Mouse (Mus musculus): ENCODE results near the gene Uvrag.

Uvrag gene

GRCm38 (mm10) chr7:99164873-99165410 lies 24.0 kb upstream of the Uvrag start:
- DNase-seq, result no peak

- no peak for DNase-seq
Observed at GRCm38 (mm10) chr7:99162462-99162861, 21.5 kb upstream of the Uvrag start.

- no peak for DNase-seq
Observed at GRCm38 (mm10) chr7:99161961-99162360, 21.0 kb upstream of the Uvrag start.

DNA sequence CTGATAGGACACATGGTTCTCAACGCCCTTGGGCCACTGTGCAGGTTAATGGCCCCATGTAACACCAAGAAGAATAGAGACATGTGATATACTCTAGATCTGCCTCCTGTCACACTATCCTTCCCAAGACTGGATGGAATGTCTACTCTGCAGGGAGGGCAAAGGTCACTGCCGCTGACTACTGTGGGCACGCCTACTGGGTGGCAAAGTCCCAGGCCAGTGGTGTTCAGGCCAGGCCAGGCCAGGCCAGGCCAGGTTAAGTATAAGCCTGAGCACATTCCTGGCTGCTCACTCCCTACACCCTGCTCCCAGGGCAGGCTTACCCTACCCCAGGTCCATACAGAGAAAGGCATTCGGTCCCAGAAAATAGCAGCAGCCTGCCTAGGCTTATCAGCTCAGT lies 20.6 kb upstream of the Uvrag start:
- no peak for DNase-seq

- DNase-seq, result no peak
Observed at GRCm38 (mm10) chr7:99160995-99161394, 20.1 kb upstream of the Uvrag start.

- no peak for DNase-seq
Observed at GRCm38 (mm10) chr7:99159446-99159845, 18.5 kb upstream of the Uvrag start.

GRCm38 (mm10) chr7:99158904-99159303 lies 18.0 kb upstream of the Uvrag start:
- DNase-seq, result no peak

DNA sequence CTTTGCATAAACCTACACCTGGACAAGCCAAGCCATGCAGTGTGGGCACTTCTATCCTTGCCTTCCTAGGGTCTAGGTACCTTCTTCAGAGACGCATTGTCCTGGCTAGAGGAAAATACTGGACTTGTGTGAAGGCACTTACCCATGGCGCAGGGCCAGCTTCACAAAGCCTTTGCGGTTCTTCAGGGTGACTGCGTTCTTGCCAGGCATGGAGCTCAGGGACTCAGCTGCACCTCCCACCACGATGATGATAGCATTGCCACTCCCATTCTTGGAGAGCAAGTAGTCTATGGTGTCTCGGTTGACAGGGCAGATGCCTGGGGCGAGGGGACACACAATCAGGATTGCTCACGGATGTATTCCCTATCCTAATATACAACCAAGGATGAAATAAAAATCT lies 17.1 kb upstream of the Uvrag start:
- no peak for DNase-seq

- DNase-seq, result no peak
Observed at GRCm38 (mm10) chr7:99156737-99157136, 15.8 kb upstream of the Uvrag start.

- DNase-seq, result no peak
Observed at GRCm38 (mm10) chr7:99155311-99156289, 14.7 kb upstream of the Uvrag start.

- no peak for DNase-seq
Observed at GRCm38 (mm10) chr7:99154648-99155151, 13.8 kb upstream of the Uvrag start.

GRCm38 (mm10) chr7:99153686-99154202 lies 12.8 kb upstream of the Uvrag start:
- DNase-seq, result no peak

DNA sequence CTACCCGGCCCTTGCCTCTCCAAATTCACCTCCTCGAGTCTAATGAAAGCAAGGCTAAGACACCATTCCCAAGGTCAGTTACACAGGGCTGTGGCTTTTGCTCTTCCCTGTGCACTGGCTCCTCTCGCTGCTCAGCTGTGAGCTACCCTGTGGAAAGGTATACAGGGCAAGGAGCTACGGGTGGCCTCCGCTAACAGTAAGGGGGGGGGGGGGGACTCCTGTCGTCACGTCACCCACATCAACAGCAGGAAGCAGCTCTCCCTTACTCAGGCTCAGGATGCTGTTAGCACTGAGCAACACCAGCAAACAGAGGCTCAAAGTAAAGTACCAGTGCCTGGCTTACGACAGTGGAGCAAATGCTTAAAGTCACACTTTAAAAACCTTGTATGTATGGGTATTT lies 11.8 kb upstream of the Uvrag start:
- no peak for DNase-seq

DNA sequence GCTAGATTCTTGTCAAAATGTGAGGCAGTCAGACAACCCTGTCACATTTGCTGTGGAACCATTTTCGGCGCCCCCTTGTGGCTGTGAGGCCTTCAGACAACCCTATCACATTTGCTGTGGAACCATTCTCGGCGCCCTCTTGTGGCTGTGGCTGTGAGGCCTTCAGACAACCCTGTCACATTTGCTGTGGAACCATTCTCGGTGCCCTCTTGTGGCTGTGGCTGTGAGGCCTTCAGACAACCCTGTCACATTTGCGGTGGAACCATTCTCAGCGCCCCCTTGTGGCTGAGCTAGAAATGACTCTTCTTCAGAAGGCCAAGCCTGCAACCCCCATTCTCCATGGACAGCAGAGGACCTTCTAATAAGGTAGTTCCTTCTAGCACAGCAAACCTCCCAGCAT lies 10.4 kb upstream of the Uvrag start:
- peak; percentile 81 to 88 for DNase-seq

DNA sequence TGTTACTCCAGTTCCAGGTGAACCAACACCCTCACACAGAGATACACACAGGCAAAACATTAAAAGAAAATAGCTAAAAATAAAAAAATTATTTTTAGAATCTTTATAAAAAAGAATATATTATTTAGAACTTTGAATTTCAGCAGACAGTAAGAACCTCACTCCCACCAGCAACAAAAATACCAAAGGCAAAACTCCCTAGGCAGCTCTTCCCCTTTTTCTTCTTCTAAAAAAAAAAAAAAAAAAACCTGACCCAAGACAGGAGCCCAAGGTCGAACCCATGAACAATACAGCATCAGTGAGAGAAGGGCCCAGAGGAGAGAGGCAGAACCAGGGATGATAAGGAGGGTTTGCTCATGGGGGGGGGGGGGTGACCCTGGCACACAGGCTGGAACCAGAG lies 8.1 kb upstream of the Uvrag start:
- no peak for DNase-seq

DNA sequence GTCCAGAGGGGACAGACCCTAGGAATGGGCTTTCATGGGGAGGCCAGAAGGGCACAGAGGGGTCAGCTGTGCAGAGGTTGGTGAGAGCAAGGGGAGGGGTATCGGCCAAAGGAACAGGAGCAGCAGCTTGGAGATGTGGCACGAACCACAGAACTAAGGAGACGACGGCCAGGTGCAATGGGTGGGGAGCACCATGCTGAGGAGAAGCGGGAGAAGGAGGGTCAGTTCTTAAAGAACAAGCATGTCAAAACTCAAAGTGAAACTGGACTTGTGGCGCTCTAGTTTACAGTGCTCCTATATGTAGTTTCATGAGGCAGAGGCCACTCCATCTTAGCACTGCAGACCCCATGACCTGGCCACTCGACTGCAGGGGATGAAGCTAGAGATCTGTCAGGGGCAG lies 6.6 kb upstream of the Uvrag start:
- DNase-seq, result no peak

GRCm38 (mm10) chr7:99146906-99147305 lies 6.0 kb upstream of the Uvrag start:
- DNase-seq, result peak in 1 of 2 experiments; percentile 39

GRCm38 (mm10) chr7:99146011-99146410 lies 5.1 kb upstream of the Uvrag start:
- DNase-seq, result no peak

- DNase-seq, result no peak
Observed at GRCm38 (mm10) chr7:99144616-99145015, 3.7 kb upstream of the Uvrag start.

DNA sequence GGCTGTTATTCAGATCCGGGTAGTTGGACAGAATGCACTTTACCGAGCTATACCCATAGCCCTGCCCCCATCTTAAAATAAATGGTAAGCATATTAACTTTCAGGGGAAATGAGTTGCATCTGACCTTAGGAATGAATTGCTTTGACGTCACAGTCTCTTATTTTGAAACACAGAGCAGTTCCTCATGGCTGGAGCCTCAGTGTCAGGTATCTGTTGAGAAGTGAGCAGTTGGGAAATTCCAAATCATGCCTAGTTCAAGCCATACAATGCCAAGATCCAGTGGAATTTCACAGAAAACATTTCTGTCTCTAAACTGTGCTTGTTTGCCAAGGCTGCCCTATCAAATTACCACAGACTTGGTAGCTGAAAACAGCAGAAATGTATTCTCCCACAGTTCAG lies 2.3 kb upstream of the Uvrag start:
- DNase-seq, result no peak

DNA sequence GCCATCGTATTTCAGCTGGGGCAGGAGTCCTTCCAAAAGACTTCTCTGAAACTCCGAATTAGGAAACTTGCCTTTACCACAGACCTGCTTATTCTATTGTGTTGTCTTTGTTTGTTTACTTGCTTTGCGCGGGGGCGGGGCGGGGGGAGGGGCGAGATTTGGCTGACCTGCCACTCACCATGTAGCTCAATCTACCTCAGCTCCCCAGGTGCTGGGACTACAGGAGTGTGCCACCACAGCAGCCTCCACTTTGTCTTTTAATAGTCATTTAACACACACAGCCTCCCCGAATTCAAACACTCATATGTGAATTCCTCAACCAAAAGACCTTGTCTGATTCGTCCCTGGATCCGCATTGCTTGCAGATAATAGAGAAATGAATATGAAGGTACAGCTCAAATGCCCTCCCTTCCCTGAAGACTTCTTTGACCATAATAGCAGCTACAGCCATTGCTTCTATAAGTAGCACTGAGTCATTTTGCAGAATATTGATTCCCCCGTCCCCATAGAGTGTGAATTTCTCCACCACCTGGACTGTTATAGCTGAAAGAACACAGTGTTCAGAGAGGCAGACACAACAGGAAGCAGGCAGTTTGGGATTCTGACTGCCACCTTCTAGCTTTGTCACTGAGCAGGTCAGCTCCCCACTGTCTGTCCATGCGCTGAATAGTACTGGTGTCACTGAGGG lies 1.1 kb upstream of the Uvrag start:
- no peak for DNase-seq

DNA sequence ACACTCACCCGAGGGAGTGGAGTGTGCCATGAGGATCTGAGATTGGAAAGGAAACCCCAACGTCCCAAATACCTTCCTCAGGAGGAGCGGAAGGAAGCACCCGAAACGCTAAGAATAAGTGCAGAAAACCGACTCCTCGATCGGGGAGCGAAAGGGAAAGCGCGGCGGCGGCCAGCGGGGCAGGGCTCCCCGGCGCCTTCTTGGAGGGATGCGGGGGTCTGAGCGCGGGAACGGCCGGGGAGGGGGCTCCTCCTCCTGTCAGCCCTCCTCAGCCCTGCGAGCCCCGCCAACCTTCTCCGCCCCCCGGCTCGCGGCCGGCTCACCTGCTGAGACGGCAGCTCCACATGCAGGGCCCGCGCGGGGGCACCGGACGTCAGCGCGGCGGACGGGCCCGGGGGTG lies 430 bp downstream of the Uvrag start:
- DNase-seq, result no peak

DNA sequence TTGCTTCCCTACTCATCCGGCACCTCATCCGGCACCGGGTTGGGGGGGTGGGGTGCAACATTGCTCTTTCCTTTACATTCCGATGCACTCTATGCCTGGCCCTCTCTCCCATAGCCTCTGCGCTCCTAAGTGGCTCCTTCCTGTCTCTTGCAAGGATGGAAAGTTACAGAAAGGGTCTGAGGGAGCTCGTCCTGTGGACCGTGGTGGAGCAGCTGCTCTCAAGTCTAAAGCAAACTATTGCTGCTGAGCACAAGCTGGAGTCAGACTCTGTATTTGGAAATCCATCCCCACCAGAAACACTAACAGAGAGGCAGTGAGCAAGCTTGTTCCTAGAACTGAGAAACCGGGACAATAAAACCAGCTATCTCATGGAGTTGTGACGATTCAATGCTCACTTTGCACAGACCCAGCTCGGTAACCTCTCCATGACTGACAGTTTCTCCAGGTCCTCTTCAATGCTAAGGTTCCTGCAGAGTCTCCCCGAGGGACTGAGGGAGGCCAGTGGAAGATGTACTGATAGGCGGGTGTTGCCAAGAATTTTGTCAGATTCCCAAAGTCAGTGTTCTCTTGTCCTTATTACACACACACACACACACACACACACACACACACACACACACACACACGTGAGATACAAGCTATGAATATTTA lies 975 bp downstream of the Uvrag start:
- DNase-seq, result no peak
